Mouse (Mus musculus) limb, embryonic 11.5 days (tissue): ENCODE measurements at regions not wholly inside any gene's neighbourhood (a gene's known extent, or its start where the extent isn't known, plus 50 kb on each side); places are given as distances from the start of the nearest gene placed in this dataset.

Source experiments
- ATAC-seq: fragments of 200-750 bp; cut with Nextera tagmentation; 2 replicates; pipeline ENCODE4 v1.8.0; 2017; ENCODE audit warnings: low read depth; ENCODE audit not compliant: insufficient number of reproducible peaks, low FRiP score, low TSS enrichment
- DNase-seq: peaks from one replicate; pipeline ENCODE4 v3.0.0-alpha.2; 2015; ENCODE audit warnings: low spot score
- H3K27ac ChIP-seq: fragments of 300-500 bp; sonication (generic); replicated peaks from 2 replicates; pipeline ENCODE4 v1.5.1; 2014; ENCODE audit warnings: low read depth, mild to moderate bottlenecking, low read length
- H3K27me3 ChIP-seq: fragments of 300-500 bp; sonication (generic); 2 replicates; pipeline ENCODE4 v1.6.1; 2014; ENCODE audit warnings: mild to moderate bottlenecking, low read length, mixed read lengths; ENCODE audit not compliant: control insufficient read depth, insufficient read depth
- H3K36me3 ChIP-seq: fragments of 300-500 bp; sonication (generic); 2 replicates; pipeline ENCODE4 v1.6.1; 2014; ENCODE audit warnings: mild to moderate bottlenecking, low read length, moderate library complexity, mixed read lengths; ENCODE audit not compliant: control insufficient read depth, insufficient read depth
- H3K4me1 ChIP-seq: fragments of 300-500 bp; sonication (generic); 2 replicates; pipeline ENCODE4 v1.6.1; 2014; ENCODE audit warnings: low read length, mixed read lengths; ENCODE audit not compliant: control insufficient read depth, insufficient read depth
- H3K4me2 ChIP-seq: fragments of 300-500 bp; sonication (generic); 2 replicates; pipeline ENCODE4 v1.6.1; 2014; ENCODE audit warnings: low read depth, mild to moderate bottlenecking, moderate library complexity; ENCODE audit not compliant: severe bottlenecking
- H3K4me3 ChIP-seq: fragments of 300-500 bp; sonication (generic); 2 replicates; pipeline ENCODE4 v1.5.1; 2014; ENCODE audit warnings: low read depth, low read length
- H3K9ac ChIP-seq: fragments of 300-500 bp; sonication (generic); 2 replicates; pipeline ENCODE4 v1.6.1; 2014; ENCODE audit warnings: mild to moderate bottlenecking, low read length
- H3K9me3 ChIP-seq: fragments of 300-500 bp; sonication (generic); 2 replicates; pipeline ENCODE4 v1.6.1; 2016; ENCODE audit warnings: low read length; ENCODE audit not compliant: control insufficient read depth
- WGBS: fragments of 180-500 bp; shearing (Covaris S2); extraction: QIAGEN DNeasy Blood & Tissue Kit; methylation state at CpG from one replicate; pipeline ENCODE4 v1.1.7; 2014; 5-methylcytosine and 5-hydroxymethylcytosine counted together

GRCm38 (mm10) chr16:30151104-30151503, 86.9 kb downstream of the Hes1 start:
- 87% methylated on average over 3 of the region's 3 CpGs for WGBS
- Histone ChIP-seq H3K27ac (no peak overlapping the region), H3K36me3 (no peaks in the 10 kb centered on the region), H3K9me3 (no peaks in the 10 kb centered on the region), H3K27me3 (no peaks in the 10 kb centered on the region), H3K4me3 (no peak overlapping the region), H3K9ac (no peak overlapping the region), H3K4me2 (no peak overlapping the region), H3K4me1 (peaks cover 18% of the 10 kb centered on the region)
- ATAC-seq (no peak), DNase-seq (no peak)

DNA sequence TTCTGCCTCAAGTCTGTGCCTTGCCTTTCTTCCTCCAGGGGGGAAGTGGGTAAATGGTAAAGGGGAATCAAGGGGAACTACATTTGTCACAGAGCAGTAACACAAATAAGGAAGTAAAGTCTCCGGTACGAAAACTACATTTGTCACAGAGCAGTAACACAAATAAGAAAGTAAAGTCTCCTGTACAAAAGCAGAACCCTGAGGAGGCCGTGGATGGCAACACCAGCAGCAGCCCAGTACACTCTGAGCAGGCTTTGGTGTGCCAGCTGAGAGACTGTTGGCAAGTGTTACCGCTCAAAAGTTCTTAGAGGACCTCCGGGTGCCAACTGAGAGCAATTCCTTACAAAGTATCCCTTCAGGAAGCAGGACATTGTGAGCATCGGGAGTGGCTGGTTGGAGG, 90.9 kb downstream of the Hes1 start:
- 13% methylated on average over 6 of the region's 6 CpGs for WGBS
- Histone ChIP-seq H3K9ac (no peak overlapping the region), H3K9me3 (no peaks in the 10 kb centered on the region), H3K27ac (peak overlapping the region; percentile 65), H3K27me3 (no peaks in the 10 kb centered on the region), H3K36me3 (no peaks in the 10 kb centered on the region), H3K4me1 (peaks cover 20% of the 10 kb centered on the region), H3K4me2 (no peak overlapping the region), H3K4me3 (no peak overlapping the region)
- DNase-seq (peak; percentile 41), ATAC-seq (no peak)

DNA sequence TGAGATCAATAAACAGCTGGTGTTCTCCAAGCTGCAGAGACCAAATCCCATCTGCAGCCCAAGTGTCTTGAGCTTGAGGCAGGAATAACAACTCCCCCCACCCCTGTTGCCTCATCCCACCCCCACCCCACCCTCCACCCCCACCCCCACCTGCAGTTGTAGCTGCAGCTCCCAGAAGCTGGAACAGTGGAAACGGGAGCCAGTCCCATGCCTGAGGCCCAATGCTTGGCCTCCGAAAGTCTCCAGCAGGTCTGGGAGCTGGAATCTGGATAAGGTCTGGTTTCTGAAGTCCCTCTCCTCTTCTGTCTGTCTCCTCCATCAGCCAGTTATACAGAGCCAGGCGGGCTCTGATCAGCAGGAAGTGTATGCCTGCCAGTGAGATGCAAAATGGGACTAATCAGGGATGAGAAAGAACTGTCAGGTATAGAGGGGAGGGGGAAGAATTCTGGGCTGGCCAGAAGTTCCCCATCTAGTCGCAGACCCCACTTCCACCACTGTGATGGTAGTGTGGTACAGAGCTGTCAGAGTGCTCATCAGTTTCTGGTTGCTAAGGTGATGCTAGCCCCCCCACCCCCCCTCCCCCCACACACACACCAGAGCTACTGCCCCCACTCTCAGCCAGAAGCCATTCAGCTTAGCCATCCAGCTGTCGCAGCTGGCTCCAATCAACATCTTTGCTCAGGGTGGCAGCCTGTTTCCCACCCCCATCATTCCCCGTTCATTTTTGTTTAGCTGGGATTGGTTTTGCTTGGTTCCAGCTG, 91.5 kb downstream of the Hes1 start:
- Histone ChIP-seq H3K4me2 (peak overlapping the region; percentile 10), H3K9me3 (no peaks in the 10 kb centered on the region), H3K27ac (peak overlapping the region; percentile 65), H3K27me3 (no peaks in the 10 kb centered on the region), H3K9ac (no peak overlapping the region), H3K4me1 (peaks cover 24% of the 10 kb centered on the region), H3K4me3 (no peak overlapping the region), H3K36me3 (no peaks in the 10 kb centered on the region)
- WGBS = 4% methylated on average over 6 of the region's 6 CpGs
- DNase-seq (peak; percentile 77), ATAC-seq (peak; percentile 69)

DNA sequence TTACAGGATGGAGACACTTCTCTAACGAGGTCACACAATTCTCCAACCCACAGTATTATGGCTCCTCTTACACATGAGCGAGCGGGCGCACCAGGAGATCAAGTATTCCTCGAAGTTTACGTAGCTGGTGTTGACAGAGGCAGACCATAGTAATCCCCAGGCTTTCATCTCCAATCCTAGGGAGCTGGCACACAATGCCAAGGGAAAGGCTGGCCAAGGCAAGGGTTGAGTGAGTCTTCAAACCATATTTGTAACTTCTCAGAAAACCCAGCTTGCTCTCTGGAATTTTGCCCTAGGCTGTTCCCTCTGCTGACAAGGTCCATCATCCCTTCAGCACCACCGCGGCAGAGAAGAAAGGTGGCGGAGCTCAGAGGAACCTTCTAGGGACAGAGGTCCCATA, 94.0 kb downstream of the Hes1 start:
- ATAC-seq (no peak), DNase-seq (no peak)
- peaks cover 25% of the 10 kb centered on the region for H3K4me1 ChIP-seq
- no peaks in the 10 kb centered on the region for H3K27me3 ChIP-seq
- H3K4me3 ChIP-seq = no peak overlapping the region
- WGBS = 91% methylated on average over 9 of the region's 9 CpGs
- H3K36me3 ChIP-seq = no peaks in the 10 kb centered on the region
- no peak overlapping the region for H3K4me2 ChIP-seq
- no peak overlapping the region for H3K27ac ChIP-seq
- no peak overlapping the region for H3K9ac ChIP-seq
- no peaks in the 10 kb centered on the region for H3K9me3 ChIP-seq

GRCm38 (mm10) chr16:30160399-30160798, 96.2 kb downstream of the Hes1 start:
- whole genome bisulfite sequencing = 51% methylated on average over 2 of the region's 2 CpGs
- ATAC-seq = no peak
- Histone ChIP-seq H3K36me3 (no peaks in the 10 kb centered on the region), H3K4me2 (no peak overlapping the region; the same call in 1 of the 2 replicates), H3K4me3 (no peak overlapping the region), H3K9me3 (no peaks in the 10 kb centered on the region), H3K4me1 (peaks cover 16% of the 10 kb centered on the region), H3K27ac (no peak overlapping the region), H3K9ac (no peak overlapping the region), H3K27me3 (no peaks in the 10 kb centered on the region)
- DNase-seq = no peak

- Histone ChIP-seq H3K4me2 (no peak overlapping the region), H3K27me3 (no peaks in the 10 kb centered on the region), H3K36me3 (no peaks in the 10 kb centered on the region), H3K4me3 (no peak overlapping the region), H3K27ac (no peak overlapping the region), H3K4me1 (peaks cover 5% of the 10 kb centered on the region), H3K9ac (no peak overlapping the region), H3K9me3 (no peaks in the 10 kb centered on the region)
- WGBS = 91% methylated on average over 4 of the region's 4 CpGs
- no peak for DNase-seq
- no peak for ATAC-seq
Measured at GRCm38 (mm10) chr16:30163303-30163702, 99.1 kb downstream of the Hes1 start.

- H3K9ac ChIP-seq = no peak overlapping the region
- peaks cover 6% of the 10 kb centered on the region for H3K4me1 ChIP-seq
- H3K4me2 ChIP-seq = no peak overlapping the region
- 74% methylated on average over 3 of the region's 3 CpGs for WGBS
- H3K27me3 ChIP-seq = no peaks in the 10 kb centered on the region
- no peaks in the 10 kb centered on the region for H3K36me3 ChIP-seq
- H3K27ac ChIP-seq = no peak overlapping the region
- no peak overlapping the region for H3K4me3 ChIP-seq
- ATAC-seq (no peak), DNase-seq (no peak)
- H3K9me3 ChIP-seq = no peaks in the 10 kb centered on the region
Measured at GRCm38 (mm10) chr16:30165667-30166180, 101.5 kb downstream of the Hes1 start.

- H3K4me2 ChIP-seq = no peak overlapping the region
- peak; percentile 81 for DNase-seq
- peaks cover 44% of the 10 kb centered on the region for H3K4me1 ChIP-seq
- H3K36me3 ChIP-seq = no peaks in the 10 kb centered on the region
- H3K9ac ChIP-seq = no peak overlapping the region
- no peak overlapping the region for H3K4me3 ChIP-seq
- H3K27me3 ChIP-seq = no peaks in the 10 kb centered on the region
- H3K27ac ChIP-seq = peak overlapping the region; percentile 70
- H3K9me3 ChIP-seq = no peaks in the 10 kb centered on the region
- ATAC-seq = peak; percentile 58
- 29% methylated on average over 24 of the region's 24 CpGs for WGBS
Measured at GRCm38 (mm10) chr16:30171381-30172079, 95.8 kb downstream of the Cpn2 start.
